Mouse (Mus musculus): ENCODE data around the gene Dzank1.

GRCm38 (mm10) chr2:144489342-144489741 is 37.9 kb downstream of the Dzank1 start:
- TF ChIP-seq CTCF (IDR thresholded peaks at IDR 0.05; ENCODE audit: borderline replicate concordance, control insufficient read depth, extremely low read depth, insufficient read depth, low read length, poor library complexity), result no peak
- no peak for TF ChIP-seq POLR2A (IDR thresholded peaks at IDR 0.05; ENCODE audit: control insufficient read depth, extremely low read depth, insufficient read depth, low read length, poor library complexity)
